In the genomic region with DNA sequence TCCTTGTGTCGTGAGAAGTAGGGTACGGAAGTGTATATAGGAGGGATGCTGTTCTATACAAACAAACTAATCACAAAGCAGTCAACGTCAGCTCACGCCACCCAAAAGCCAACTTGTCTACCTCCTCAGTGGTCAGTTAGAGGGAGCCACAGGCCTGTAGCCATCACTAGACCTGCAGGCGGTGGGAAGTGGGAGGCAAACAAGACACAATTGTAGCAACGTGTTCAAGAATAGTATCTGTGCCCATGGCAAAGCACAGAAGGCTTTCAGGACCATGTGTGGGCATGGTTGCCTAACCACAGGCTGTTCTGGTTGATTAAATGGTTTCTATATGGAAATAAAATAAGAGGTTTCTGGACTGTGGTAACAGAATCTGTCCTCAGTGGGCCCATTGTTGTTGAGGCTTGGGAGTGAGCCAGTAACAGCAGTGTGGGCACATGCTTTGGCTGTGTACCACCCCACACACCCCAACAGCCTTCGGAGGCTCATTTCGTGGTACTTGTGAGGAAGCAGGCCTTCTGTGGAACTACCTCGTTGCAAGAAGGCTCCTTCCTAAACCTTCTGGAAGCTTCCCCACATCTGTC, we compare ENCODE assay signal across 16 mouse cellular contexts.
DNase-seq lines count a peak whose midpoint lies in the region.
"Had no signal": no experiment of that assay in that cellular context is flagged by ENCODE, and none has a peak within 500 bp of the region (broad histone marks: within the 10 kb centered on the region; RNA-seq: fewer than 3 reads in every experiment).

No protein-coding gene starts in this region.

- DNase-seq in frontal cortex, adult 2 months (ENCODE audit: extremely low spot score in 1 of 2, low spot score in 1 of 2) = peak; percentile 38 to 41
- no peak for DNase-seq in frontal cortex, postnatal 10 days (ENCODE audit: low spot score in 2 of 2)
- DNase-seq in right cerebral cortex, adult 2 months (ENCODE audit: low spot score in 2 of 2) = peak; percentile 16 to 34
- DNase-seq in right cerebral cortex, postnatal 14 days = no peak
- DNase-seq in layer of hippocampus, adult 9-10 months (ENCODE audit: low spot score) = peak; percentile 32
- DNase-seq in cerebellum, adult 11 months = no peak
- DNase-seq in lung, postnatal 4 days = no peak
- no peak for DNase-seq in thymus, postnatal 4 days
- DNase-seq: adrenal gland, postnatal 10 days; cerebellum, adult 18-20 months; gastrocnemius, adult 2 months; heart, adult 18-20 months; kidney, adult 8-10 months; kidney, postnatal 4 days; liver, embryonic 13.5 days; thymus, postnatal 36 days had no signal

Comparison
In these comparisons a context has a peak if more than half of its experiments do, and no peak if none do; other contexts are left out.
1. DNase-seq: peak in frontal cortex, adult 2 months (2 of 2), right cerebral cortex, adult 2 months (2 of 2) and layer of hippocampus, adult 9-10 months (single experiment); none in frontal cortex, postnatal 10 days (0 of 2), right cerebral cortex, postnatal 14 days (single experiment), cerebellum, adult 11 months (single experiment), lung, postnatal 4 days (0 of 2) and thymus, postnatal 4 days (single experiment).